Mouse (Mus musculus) layer of hippocampus, adult 6 months (tissue): ENCODE measurements around the gene Ost4. TPM values are rescaled to one million over a fixed set of nuclear protein-coding genes. Genes with fewer than 3 reads are reported as not detected.

ENCODE experiments used
- long read RNA-seq, 2 experiments: library from polyadenylated mRNA; unstranded; transcript quantifications; one replicate each; pipeline ENCODE4 v2.0.0; 2019 to 2020
- polyA plus RNA-seq: library from polyadenylated mRNA; unstranded; fragments of <200 nt; fragmentation: Nextera tagmentation; gene quantifications from 2 replicates; pipeline ENCODE4 v1.2.3, GENCODE M21; 2021

Ost4 gene
- polyA plus RNA-seq = 134 and 150 TPM in 2 replicates
- long read RNA-seq, experiment 1, transcript Ost4-201 (2 exons, 576 nt) = minor isoform, 27 of 68 reads
- long read RNA-seq, experiment 1, transcript Ost4-202 (3 exons, 1,144 nt) = major isoform, 41 of 68 reads
- long read RNA-seq, experiment 1, partial matches to known transcripts = 0 of 68 reads
- long read RNA-seq, experiment 1, other reads (novel, unspliced or antisense) = 0 of 68 reads
- long read RNA-seq, experiment 2, partial matches to known transcripts = 0 of 3 reads
- long read RNA-seq, experiment 2, other reads (novel, unspliced or antisense) = 0 of 3 reads

GRCm38 (mm10) chr5:30907413-30908059, at the start of gene Ost4:
Gene Ost4, minus strand, starts transcription at chr5:30907788.

GRCm38 (mm10) chr5:30944956-30945781, 37.6 kb upstream of the Ost4 start, which contains the start of gene Cgref1:
Gene Cgref1, minus strand, starts transcription at chr5:30945591.

GRCm38 (mm10) chr5:30921256-30922033, 13.9 kb upstream of the Ost4 start, which contains the start of gene Khk:
Gene Khk, plus strand, starts transcription at chr5:30921431.

GRCm38 (mm10) chr5:30913060-30913841, 5.7 kb upstream of the Ost4 start, which contains the start of gene Emilin1:
Gene Emilin1, plus strand, starts transcription at chr5:30913402.

GRCm38 (mm10) chr5:30888337-30889087, 19.1 kb downstream of the Ost4 start, which contains the start of gene Agbl5:
Gene Agbl5, plus strand, starts transcription at chr5:30888694.

GRCm38 (mm10) chr5:30867712-30868111, 39.9 kb downstream of the Ost4 start, which contains the start of gene Tmem214:
Gene Tmem214, plus strand, starts transcription at chr5:30868012.

Other genes starting within 250 kb of the Ost4 start
- 4.6 and 7.5 TPM in 2 replicates for gene Cenpa, start 241.0 kb downstream of the Ost4 start, polyA plus RNA-seq
- 3.4 and 4.5 TPM in 2 replicates for gene Dpysl5, start 196.2 kb downstream of the Ost4 start, polyA plus RNA-seq
- gene Mapre3, start 93.1 kb downstream of the Ost4 start, polyA plus RNA-seq = 128 and 173 TPM in 2 replicates
- 20.3 and 26.1 TPM in 2 replicates for gene Tmem214, start 39.8 kb downstream of the Ost4 start, polyA plus RNA-seq
- gene Agbl5, start 19.1 kb downstream of the Ost4 start, polyA plus RNA-seq = 2.9 and 4.6 TPM in 2 replicates
- gene Emilin1, start 5.6 kb upstream of the Ost4 start, polyA plus RNA-seq = 0.55 and 1.1 TPM in 2 replicates
- gene Khk, start 13.6 kb upstream of the Ost4 start, polyA plus RNA-seq = 38.1 and 40.6 TPM in 2 replicates
- gene Cgref1, start 37.8 kb upstream of the Ost4 start, polyA plus RNA-seq = 8.1 and 10.3 TPM in 2 replicates
- 50.1 and 55.9 TPM in 2 replicates for gene Preb, start 52.6 kb upstream of the Ost4 start, polyA plus RNA-seq
- gene Tcf23, start 60.9 kb upstream of the Ost4 start, polyA plus RNA-seq = 0.06 TPM in 2 replicates
- gene Atraid, start 140.5 kb upstream of the Ost4 start, polyA plus RNA-seq = 231 and 258 TPM in 2 replicates
- 9.8 and 12.6 TPM in 2 replicates for gene Slc5a6, start 141.1 kb upstream of the Ost4 start, polyA plus RNA-seq
- 2.9 and 3.1 TPM in 2 replicates for gene Cad, start 147.0 kb upstream of the Ost4 start, polyA plus RNA-seq
- gene Dnajc5g, start 198.5 kb upstream of the Ost4 start, polyA plus RNA-seq = not detected in 2 replicates
- 88.3 and 99.3 TPM in 2 replicates for gene Slc30a3, start 200.4 kb upstream of the Ost4 start, polyA plus RNA-seq
- 0.15 and 0.33 TPM in 2 replicates for gene Trim54, start 208.9 kb upstream of the Ost4 start, polyA plus RNA-seq
- not detected in 2 replicates for gene Ucn, start 231.0 kb upstream of the Ost4 start, polyA plus RNA-seq
- gene Mpv17, start 246.5 kb upstream of the Ost4 start, polyA plus RNA-seq = 139 and 146 TPM in 2 replicates